Mouse (Mus musculus) forebrain, embryonic 16.5 days (tissue): ENCODE data around the gene Sh2d7. TPM values are rescaled to one million over a fixed set of nuclear protein-coding genes. Genes with fewer than 3 reads are reported as not detected.
A peak's percentile ranks its signal among the peaks of the same experiment; 100 is the strongest.

Experiments used
- ATAC-seq: fragments of 200-750 bp; cut with Nextera tagmentation; 2 replicates; pipeline ENCODE4 v1.8.0; 2017; ENCODE audit warnings: mild to moderate bottlenecking, moderate library complexity
- H3K27ac ChIP-seq: fragments of 300-500 bp; sonication (generic); 2 replicates; pipeline ENCODE4 v1.5.1; 2014; ENCODE audit warnings: low read length, control low read depth
- H3K27me3 ChIP-seq: fragments of 300-500 bp; sonication (generic); replicated peaks from 2 replicates; pipeline ENCODE4 v1.6.1; 2014; ENCODE audit warnings: low read length; ENCODE audit not compliant: control insufficient read depth, insufficient read depth
- H3K36me3 ChIP-seq: fragments of 300-500 bp; sonication (generic); 2 replicates; pipeline ENCODE4 v1.6.1; 2014; ENCODE audit not compliant: control insufficient read depth, insufficient read depth
- H3K4me1 ChIP-seq: fragments of 300-500 bp; sonication (generic); replicated peaks from 2 replicates; pipeline ENCODE4 v1.6.1; 2014; ENCODE audit warnings: low read length; ENCODE audit not compliant: control insufficient read depth, insufficient read depth
- H3K4me2 ChIP-seq: fragments of 300-500 bp; sonication (generic); 2 replicates; pipeline ENCODE4 v1.6.1; 2014; ENCODE audit warnings: mild to moderate bottlenecking, low read length, control low read depth
- H3K4me3 ChIP-seq: fragments of 300-500 bp; sonication (generic); replicated peaks from 2 replicates; pipeline ENCODE4 v1.5.1; 2014; ENCODE audit warnings: mild to moderate bottlenecking, low read length, control low read depth
- H3K9ac ChIP-seq: fragments of 300-500 bp; sonication (generic); replicated peaks from 2 replicates; pipeline ENCODE4 v1.6.1; 2014; ENCODE audit warnings: low read depth, low read length, control low read depth
- H3K9me3 ChIP-seq: fragments of 300-500 bp; sonication (generic); 2 replicates; pipeline ENCODE4 v1.6.1; 2016; ENCODE audit warnings: low read length; ENCODE audit not compliant: control insufficient read depth
- WGBS: fragments of 180-500 bp; shearing (Covaris S2); extraction: QIAGEN DNeasy Blood & Tissue Kit; methylation state at CpG from one replicate; pipeline ENCODE4 v1.1.7; 2014; 5-methylcytosine and 5-hydroxymethylcytosine counted together
- polyA plus RNA-seq: library from polyadenylated mRNA; unstranded; fragments of >200 nt; fragmentation: Nextera tagmentation; extraction: Ambion mirVana; gene quantifications from 2 replicates; pipeline ENCODE4 v1.2.1, GENCODE M21; 2015

The Sh2d7 gene
- polyA plus RNA-seq, 1 experiment from 2014 or later = 0.16 TPM

DNA sequence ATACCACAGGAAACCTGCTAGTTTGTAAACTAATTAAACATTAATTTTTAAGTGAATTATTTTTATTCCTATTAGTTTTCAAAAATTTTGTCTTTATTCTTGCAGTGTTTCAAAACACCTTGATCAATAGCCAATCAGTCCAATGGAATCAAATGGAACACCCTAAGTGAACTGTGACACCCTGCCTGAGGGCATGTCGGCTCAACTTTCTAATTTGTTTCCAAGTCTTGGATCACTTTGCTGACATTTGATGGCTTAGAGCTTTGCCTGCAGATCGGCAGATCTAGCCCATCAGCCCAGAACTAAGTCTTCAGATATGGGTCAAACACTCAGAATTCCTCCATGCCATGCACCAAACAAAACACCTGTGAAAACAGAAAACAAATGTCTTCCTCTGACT lies 22.8 kb upstream of the Sh2d7 start:
- no peak for ATAC-seq

DNA sequence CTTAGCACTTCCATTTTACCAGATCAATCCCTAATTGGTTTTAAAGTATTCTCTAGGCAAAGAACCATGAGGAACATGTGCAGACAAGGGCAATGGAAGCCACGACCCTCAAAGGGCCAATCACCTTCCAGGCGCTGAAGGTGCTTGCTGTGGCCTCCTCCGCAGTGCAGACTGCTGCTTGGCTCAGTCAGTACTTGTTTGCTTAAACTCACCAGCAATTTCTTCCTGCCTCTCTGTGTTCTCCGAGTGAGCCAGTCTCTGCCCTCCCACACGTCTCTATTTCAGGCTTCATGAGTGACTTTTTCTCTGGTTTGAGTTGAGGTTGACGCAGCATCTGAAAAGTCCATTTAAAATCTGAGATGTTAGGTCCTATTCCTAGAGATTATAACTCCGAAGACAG lies 19.9 kb upstream of the Sh2d7 start:
- no peak for ATAC-seq
- Histone ChIP-seq H3K27ac (no peak overlapping the region), H3K4me2 (no peak overlapping the region), H3K4me1 (no peaks in the 10 kb centered on the region), H3K9ac (no peak overlapping the region), H3K4me3 (no peak overlapping the region), H3K36me3 (no peaks in the 10 kb centered on the region), H3K9me3 (no peaks in the 10 kb centered on the region), H3K27me3 (no peaks in the 10 kb centered on the region)
- WGBS = 68% methylated on average over 7 of the region's 7 CpGs

More for the DNA sequence above, 22.8 kb upstream of the Sh2d7 start:
- 75% methylated on average over 2 of the region's 2 CpGs for WGBS
- H3K4me3 ChIP-seq = no peak overlapping the region
- no peak overlapping the region for H3K4me2 ChIP-seq
- H3K27ac ChIP-seq = no peak overlapping the region
- no peaks in the 10 kb centered on the region for H3K27me3 ChIP-seq
- H3K9ac ChIP-seq = no peak overlapping the region
- H3K4me1 ChIP-seq = no peaks in the 10 kb centered on the region
- H3K9me3 ChIP-seq = no peaks in the 10 kb centered on the region
- H3K36me3 ChIP-seq = no peaks in the 10 kb centered on the region

DNA sequence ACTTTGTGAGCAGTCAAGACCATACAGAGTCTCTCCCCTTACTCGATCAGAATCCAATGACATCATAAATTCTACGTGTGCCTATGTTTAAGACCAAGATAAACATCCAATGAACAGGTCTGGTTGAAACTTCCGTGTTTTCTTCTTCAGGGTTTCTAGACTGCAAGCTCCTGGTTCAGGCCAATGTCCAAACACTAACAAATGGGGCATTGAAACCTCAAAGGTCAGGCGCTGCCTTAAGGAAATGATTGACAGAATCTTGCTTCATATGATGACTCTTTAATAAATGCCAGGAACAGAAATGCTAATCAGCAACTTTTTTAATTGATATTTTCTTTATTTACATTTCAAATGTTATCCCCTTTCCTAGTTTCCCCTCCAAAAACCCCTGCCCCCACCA lies 18.5 kb upstream of the Sh2d7 start:
- H3K4me2 ChIP-seq = no peak overlapping the region
- no peaks in the 10 kb centered on the region for H3K4me1 ChIP-seq
- no peak overlapping the region for H3K27ac ChIP-seq
- H3K27me3 ChIP-seq = no peaks in the 10 kb centered on the region
- H3K36me3 ChIP-seq = no peaks in the 10 kb centered on the region
- 92% methylated on average over 4 of the region's 4 CpGs for WGBS
- no peak overlapping the region for H3K9ac ChIP-seq
- no peak overlapping the region for H3K4me3 ChIP-seq
- H3K9me3 ChIP-seq = no peaks in the 10 kb centered on the region
- no peak for ATAC-seq

DNA sequence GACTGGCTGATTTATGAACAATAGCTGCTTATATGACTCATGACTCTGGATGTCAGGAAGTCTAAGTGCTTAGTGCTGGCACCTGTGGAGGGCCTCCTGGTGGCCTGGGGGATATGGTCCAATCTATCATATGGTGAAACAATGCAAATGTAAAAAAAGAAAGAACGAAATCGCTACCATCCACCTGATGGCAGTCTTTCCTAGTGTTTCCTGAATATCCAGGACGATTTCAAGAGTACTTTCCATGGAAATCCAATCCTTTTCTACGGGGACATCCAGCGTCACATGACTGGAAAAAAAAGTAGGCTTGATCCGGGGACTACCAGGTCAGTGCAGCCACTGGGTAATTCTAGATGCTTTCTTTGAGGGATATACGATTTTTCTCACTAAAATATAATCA lies 11.1 kb upstream of the Sh2d7 start:
- WGBS = 80% methylated on average over 7 of the region's 7 CpGs
- peaks cover 4% of the 10 kb centered on the region for H3K4me1 ChIP-seq
- no peak overlapping the region for H3K4me2 ChIP-seq
- no peak overlapping the region for H3K27ac ChIP-seq
- H3K4me3 ChIP-seq = no peak overlapping the region
- H3K9ac ChIP-seq = no peak overlapping the region
- H3K27me3 ChIP-seq = no peaks in the 10 kb centered on the region
- no peak for ATAC-seq
- H3K9me3 ChIP-seq = no peaks in the 10 kb centered on the region
- H3K36me3 ChIP-seq = no peaks in the 10 kb centered on the region

DNA sequence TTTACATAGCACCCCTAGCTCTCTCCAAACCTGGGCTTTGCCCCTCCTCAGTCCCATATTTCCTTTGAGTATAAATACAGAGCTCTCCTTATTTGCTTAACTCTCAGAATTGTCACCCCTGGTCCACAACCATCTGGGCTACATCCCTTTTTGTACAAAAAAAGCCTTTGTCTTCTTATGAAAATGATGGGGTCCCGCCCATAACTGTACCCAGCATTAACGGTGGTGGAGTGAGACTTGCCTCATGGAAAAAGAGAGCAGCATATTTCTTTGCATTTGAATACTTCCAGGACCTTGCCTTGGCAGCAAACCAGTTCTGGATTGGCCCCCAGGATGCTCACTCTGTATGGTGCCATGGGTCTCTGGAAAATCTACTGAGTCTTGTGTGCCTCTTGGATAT lies 8.8 kb upstream of the Sh2d7 start:
- no peaks in the 10 kb centered on the region for H3K36me3 ChIP-seq
- H3K4me1 ChIP-seq = peaks cover 23% of the 10 kb centered on the region
- WGBS = 52% methylated on average over 2 of the region's 2 CpGs
- no peak overlapping the region for H3K9ac ChIP-seq
- H3K4me3 ChIP-seq = no peak overlapping the region
- H3K4me2 ChIP-seq = no peak overlapping the region
- H3K27ac ChIP-seq = no peak overlapping the region
- ATAC-seq = no peak
- no peaks in the 10 kb centered on the region for H3K27me3 ChIP-seq
- H3K9me3 ChIP-seq = no peaks in the 10 kb centered on the region

DNA sequence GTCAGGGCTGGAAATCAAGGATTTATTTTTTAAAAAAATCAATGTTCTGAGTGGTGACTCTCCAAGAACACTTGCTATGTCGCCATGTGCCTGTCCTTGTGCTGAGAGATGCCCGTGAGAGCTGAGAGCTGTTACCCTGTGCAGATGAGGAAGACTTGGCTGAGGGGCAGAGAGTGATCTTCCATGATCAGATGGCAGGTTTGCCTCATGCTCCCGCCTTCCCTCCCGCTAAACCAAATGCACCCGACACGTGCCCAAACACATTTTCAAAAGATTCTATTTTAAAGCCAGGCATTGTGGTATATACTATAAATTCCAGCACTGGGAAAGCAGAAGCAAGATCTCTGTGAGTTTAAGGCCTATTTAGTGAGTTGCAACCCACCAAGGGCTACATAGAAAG lies 7.9 kb upstream of the Sh2d7 start:
- H3K9me3 ChIP-seq = no peaks in the 10 kb centered on the region
- no peak for ATAC-seq
- no peaks in the 10 kb centered on the region for H3K36me3 ChIP-seq
- no peak overlapping the region for H3K4me3 ChIP-seq
- H3K4me2 ChIP-seq = no peak overlapping the region
- H3K27me3 ChIP-seq = no peaks in the 10 kb centered on the region
- H3K27ac ChIP-seq = no peak overlapping the region
- 76% methylated on average over 6 of the region's 6 CpGs for WGBS
- H3K9ac ChIP-seq = no peak overlapping the region
- H3K4me1 ChIP-seq = peaks cover 23% of the 10 kb centered on the region

DNA sequence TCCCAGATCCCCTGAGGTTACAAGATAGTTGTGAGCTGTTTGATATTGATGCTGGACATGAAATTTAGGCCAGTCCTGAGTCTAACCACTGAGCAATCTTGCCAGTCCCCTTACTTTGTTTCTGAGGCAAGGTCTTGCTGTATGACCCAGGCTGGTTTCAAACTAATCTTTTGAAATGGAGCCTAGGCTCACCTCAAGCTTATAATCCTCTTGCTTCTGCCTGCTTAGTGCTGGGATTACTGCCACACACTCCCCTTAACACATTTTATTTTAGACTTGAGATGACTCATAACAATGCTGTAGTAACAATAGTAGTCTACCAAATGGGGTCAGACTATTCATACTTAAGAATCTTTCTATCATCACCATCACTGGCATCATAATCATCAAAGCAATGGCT lies 7.4 kb upstream of the Sh2d7 start:
- Histone ChIP-seq H3K4me3 (no peak overlapping the region), H3K9me3 (no peaks in the 10 kb centered on the region), H3K36me3 (no peaks in the 10 kb centered on the region), H3K4me1 (peaks cover 28% of the 10 kb centered on the region), H3K9ac (no peak overlapping the region), H3K27me3 (no peaks in the 10 kb centered on the region), H3K27ac (no peak overlapping the region), H3K4me2 (no peak overlapping the region)
- ATAC-seq = no peak

DNA sequence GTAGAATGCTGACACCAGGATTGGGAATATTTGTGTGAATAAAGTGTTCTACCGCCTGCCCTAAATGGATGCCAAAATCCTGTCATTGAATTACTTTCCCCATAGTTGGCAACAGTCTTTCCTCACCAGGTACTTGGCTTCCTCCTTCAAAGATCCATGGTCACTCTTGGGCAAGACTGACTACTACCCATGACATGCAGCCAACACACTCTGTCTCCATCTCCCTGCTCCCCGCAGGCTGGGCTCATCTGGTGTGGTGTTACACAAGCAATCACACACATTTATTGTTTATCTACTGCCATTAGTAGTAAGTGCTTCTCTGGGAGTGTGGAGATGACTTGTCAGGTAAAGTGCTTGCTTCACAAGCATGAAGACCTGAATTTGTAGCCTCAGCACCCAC lies 5.9 kb upstream of the Sh2d7 start:
- no peak overlapping the region for H3K4me2 ChIP-seq
- H3K27me3 ChIP-seq = no peaks in the 10 kb centered on the region
- no peaks in the 10 kb centered on the region for H3K36me3 ChIP-seq
- H3K9ac ChIP-seq = no peak overlapping the region
- no peaks in the 10 kb centered on the region for H3K9me3 ChIP-seq
- peaks cover 42% of the 10 kb centered on the region for H3K4me1 ChIP-seq
- 59% methylated on average over 2 of the region's 2 CpGs for WGBS
- H3K4me3 ChIP-seq = no peak overlapping the region
- H3K27ac ChIP-seq = peak overlapping the region; percentile 30
- ATAC-seq = no peak

DNA sequence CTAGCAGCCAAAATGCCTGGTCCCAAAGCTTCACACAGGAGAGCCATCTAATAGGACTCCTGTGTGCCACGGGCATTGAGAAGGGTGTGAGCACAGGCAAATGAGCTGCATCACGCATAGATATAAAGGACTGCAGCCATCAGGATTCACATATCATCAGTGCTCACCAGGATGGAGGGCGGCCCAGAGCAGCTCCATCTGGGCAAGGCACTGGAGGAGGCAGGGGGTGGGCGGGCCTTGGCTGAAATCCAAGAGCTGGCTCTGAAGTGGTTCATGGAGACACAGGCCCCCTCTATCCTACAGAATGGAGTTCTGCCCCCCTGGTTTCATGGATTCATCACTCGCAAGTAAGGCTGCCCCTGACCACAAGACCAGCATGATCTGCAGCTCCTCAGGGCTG lies 4.8 kb upstream of the Sh2d7 start:
- Histone ChIP-seq H3K27me3 (no peaks in the 10 kb centered on the region), H3K4me3 (no peak overlapping the region), H3K4me2 (no peak overlapping the region), H3K27ac (peak overlapping the region; percentile 89), H3K36me3 (no peaks in the 10 kb centered on the region), H3K9me3 (no peaks in the 10 kb centered on the region), H3K4me1 (peaks cover 42% of the 10 kb centered on the region), H3K9ac (peak overlapping the region; percentile 39; the same call in 1 of the 2 replicates)
- 23% methylated on average over 5 of the region's 5 CpGs for WGBS
- peak; percentile 86 for ATAC-seq

DNA sequence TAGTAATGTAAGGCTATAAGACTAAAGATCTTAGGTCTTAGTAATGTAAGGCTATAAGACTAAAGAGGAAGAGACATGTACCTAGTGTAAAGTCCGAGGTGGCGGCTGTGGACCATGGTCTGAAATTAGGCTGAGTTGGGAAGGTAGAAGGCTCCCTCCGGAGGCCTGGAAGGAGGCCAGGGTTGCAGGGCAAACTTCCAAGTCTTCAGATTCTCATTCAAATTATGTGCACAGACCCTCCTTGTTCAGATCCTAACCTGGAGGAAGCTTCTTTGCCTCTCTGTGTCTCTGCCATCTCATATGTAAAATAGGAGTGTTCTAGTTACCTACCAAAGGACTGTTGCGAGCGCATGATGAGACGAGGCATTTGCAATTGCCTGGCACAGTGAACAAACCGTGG lies 2.5 kb upstream of the Sh2d7 start:
- Histone ChIP-seq H3K4me3 (no peak overlapping the region), H3K36me3 (no peaks in the 10 kb centered on the region), H3K4me2 (no peak overlapping the region), H3K9me3 (no peaks in the 10 kb centered on the region), H3K9ac (no peak overlapping the region), H3K4me1 (peaks cover 42% of the 10 kb centered on the region), H3K27me3 (no peaks in the 10 kb centered on the region), H3K27ac (peak overlapping the region; percentile 86)
- ATAC-seq = 0 out of 2 replicates have a peak, but pooled peaks have one; percentile 5
- 28% methylated on average over 7 of the region's 7 CpGs for WGBS
